Mouse (Mus musculus): ENCODE data around the gene Gm10295. TPM values are rescaled to one million over a fixed set of nuclear protein-coding genes. Genes with fewer than 3 reads are reported as not detected.
A peak's percentile ranks its signal among the peaks of the same experiment; 100 is the strongest.

Gene Gm10295
- polyA plus RNA-seq, 1 experiment from 2014 or later: not detected

GRCm38 (mm10) chr7:71383341-71384130 lies 32.3 kb upstream of the Gm10295 start:
- H3K9me3 ChIP-seq (replicated peaks): no peaks in the 10 kb centered on the region
- peak overlapping the region; percentile 50 for H3K4me2 ChIP-seq
- H3K36me3 ChIP-seq: no peaks in the 10 kb centered on the region
- 0 out of 2 replicates have a peak overlapping the region, but pooled peaks have one; percentile 4 for H3K4me3 ChIP-seq
- H3K27me3 ChIP-seq (replicated peaks): no peaks in the 10 kb centered on the region
- peaks cover 41% of the 10 kb centered on the region for H3K4me1 ChIP-seq (replicated peaks)
- H3K9ac ChIP-seq: 0 out of 2 replicates have a peak overlapping the region, but pooled peaks have one; percentile 30
- no peak; the same call in 1 of the 2 replicates for ATAC-seq (ENCODE audit: insufficient number of reproducible peaks, low FRiP score)
- peak overlapping the region; percentile 66 for H3K27ac ChIP-seq (ENCODE audit: poor library complexity, severe bottlenecking)
- WGBS: 34% methylated on average over 20 of the region's 20 CpGs

DNA sequence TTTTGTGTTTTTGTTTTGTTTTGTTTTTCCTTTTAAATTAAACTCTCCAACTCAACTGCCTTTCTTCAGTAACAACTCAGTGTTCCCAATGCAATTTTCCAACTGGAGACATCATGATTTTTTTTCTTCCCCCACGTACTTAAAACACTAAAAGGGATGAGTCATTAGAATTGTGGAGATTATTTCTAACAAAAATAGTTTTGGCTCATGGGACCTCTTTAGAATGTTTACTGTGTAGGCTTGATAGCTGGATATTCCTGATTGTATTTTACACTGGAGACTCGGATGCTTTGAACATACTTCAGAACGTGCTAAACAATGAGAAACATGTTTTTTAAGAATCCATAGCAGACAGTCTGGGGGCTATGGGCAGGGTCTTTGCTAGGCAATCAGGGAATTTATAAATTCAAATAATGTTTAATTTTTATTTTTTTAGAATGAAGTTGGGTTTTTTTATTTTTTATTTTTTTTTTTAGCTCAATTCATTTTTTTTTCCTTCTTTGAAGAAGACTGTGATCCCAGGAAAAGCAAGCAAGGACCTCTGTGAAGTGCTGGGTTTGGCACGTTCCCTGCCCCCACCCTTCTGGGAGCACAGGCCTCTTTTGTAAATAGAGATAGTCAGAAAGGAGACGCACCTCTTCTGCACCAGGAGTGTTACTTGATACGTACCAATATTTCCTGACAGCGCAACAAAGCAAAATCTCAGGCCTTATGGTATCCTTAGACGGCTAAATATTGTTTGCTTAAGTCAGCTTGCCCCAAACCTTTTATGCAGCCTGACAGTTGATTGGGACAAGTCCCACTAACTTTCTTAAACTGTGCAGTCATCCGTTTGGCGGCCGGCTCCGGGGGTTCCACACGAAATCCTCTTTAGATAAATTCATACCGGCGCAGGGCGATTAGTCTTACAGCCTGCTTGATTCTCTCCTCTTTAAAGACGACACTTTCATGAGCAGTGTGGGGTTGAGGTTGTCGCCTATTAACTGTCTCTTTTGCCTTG lies 28.8 kb upstream of the Gm10295 start:
- 0 out of 2 replicates have a peak overlapping the region, but pooled peaks have one; percentile 6 for H3K9ac ChIP-seq
- no peaks in the 10 kb centered on the region for H3K9me3 ChIP-seq (replicated peaks)
- no peak for ATAC-seq (ENCODE audit: insufficient number of reproducible peaks, low FRiP score)
- WGBS: 10% methylated on average over 18 of the region's 18 CpGs
- H3K36me3 ChIP-seq: no peaks in the 10 kb centered on the region
- peaks cover 34% of the 10 kb centered on the region for H3K4me1 ChIP-seq (replicated peaks)
- no peaks in the 10 kb centered on the region for H3K27me3 ChIP-seq (replicated peaks)
- peak overlapping the region; percentile 40 for H3K4me2 ChIP-seq
- H3K27ac ChIP-seq (ENCODE audit: poor library complexity, severe bottlenecking): 0 out of 2 replicates have a peak overlapping the region, but pooled peaks have one; percentile 16
- H3K4me3 ChIP-seq: no peak overlapping the region

DNA sequence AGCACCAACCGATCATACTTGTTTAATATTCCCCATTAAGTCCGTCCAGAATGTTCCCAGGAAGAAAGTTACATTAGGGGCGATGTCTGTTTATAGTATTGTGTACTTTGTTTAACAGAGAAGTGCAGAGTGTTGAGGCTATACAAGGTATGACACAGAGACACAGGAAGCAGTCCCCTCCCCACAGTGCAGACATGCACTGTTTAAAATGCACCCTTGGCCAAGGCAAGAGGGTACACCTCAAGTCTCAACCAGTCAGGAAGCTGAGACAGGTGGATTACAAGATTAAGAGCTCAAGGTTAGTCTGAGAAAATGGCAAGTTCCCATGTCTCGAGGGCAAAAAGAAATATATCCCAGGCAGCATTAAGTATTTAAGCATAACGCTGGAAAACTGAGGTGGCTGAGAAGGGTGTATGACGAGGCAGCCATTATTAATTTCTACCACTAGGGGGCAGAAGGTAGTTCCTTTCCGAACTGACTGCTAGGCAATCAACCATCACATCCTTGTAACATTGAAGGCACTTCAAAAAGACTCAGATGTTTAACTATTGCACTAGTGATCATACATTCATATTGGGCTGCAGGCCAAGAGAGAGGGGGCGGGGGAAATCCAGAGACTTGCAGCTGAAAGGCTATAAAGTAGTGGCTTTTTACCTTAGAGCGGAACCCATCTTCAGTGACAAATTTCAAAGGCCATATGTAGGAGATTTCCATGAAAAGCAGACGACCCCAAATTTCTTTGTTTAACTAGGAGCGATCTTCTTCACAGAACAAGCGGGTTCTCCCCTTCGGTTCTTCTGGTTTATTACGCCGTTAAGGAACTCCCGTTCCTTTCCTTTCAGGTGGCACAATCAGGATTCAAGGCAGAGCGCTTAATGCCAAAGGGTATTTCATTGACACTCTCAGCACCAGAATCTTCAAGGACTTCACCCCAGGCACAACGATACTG lies 27.8 kb upstream of the Gm10295 start:
- Histone ChIP-seq H3K4me2 (no peak overlapping the region), H3K27me3 (replicated peaks) (no peaks in the 10 kb centered on the region), H3K4me1 (replicated peaks) (peaks cover 28% of the 10 kb centered on the region), H3K9ac (no peak overlapping the region), H3K27ac (ENCODE audit: poor library complexity, severe bottlenecking) (no peak overlapping the region), H3K9me3 (replicated peaks) (no peaks in the 10 kb centered on the region), H3K36me3 (no peaks in the 10 kb centered on the region), H3K4me3 (no peak overlapping the region)
- ATAC-seq (ENCODE audit: insufficient number of reproducible peaks, low FRiP score): no peak
- WGBS: 68% methylated on average over 18 of the region's 18 CpGs

DNA sequence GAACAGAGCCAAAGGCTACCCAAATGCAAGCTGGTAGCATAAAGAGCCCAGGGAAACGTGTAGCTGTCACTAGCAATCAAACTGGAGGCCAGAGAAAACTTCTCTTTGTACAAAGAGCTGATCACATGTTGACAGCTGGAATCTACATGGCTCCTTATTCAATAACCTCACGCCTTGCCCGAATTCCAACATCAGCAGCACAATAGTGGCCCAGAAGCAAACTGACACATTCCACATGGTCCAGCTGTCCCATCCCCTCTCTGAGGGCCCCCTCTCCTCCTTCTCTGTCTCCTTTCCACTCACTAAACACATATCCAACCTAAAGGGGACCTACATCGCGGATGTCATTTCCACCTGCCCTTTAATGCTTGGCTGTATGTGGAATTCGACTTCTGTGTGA lies 26.7 kb upstream of the Gm10295 start:
- ATAC-seq (ENCODE audit: insufficient number of reproducible peaks, low FRiP score): no peak
- Histone ChIP-seq H3K4me1 (replicated peaks) (peaks cover 23% of the 10 kb centered on the region), H3K4me3 (no peak overlapping the region), H3K27ac (ENCODE audit: poor library complexity, severe bottlenecking) (no peak overlapping the region), H3K4me2 (no peak overlapping the region), H3K9me3 (replicated peaks) (no peaks in the 10 kb centered on the region), H3K9ac (no peak overlapping the region), H3K27me3 (replicated peaks) (no peaks in the 10 kb centered on the region), H3K36me3 (no peaks in the 10 kb centered on the region)
- 56% methylated on average over 6 of the region's 6 CpGs for WGBS

GRCm38 (mm10) chr7:71374059-71374458 lies 22.8 kb upstream of the Gm10295 start:
- Histone ChIP-seq H3K4me3 (no peak overlapping the region), H3K36me3 (no peaks in the 10 kb centered on the region), H3K9ac (no peak overlapping the region), H3K27ac (ENCODE audit: poor library complexity, severe bottlenecking) (no peak overlapping the region), H3K9me3 (replicated peaks) (no peaks in the 10 kb centered on the region), H3K4me2 (no peak overlapping the region), H3K27me3 (replicated peaks) (no peaks in the 10 kb centered on the region), H3K4me1 (replicated peaks) (peaks cover 7% of the 10 kb centered on the region)
- WGBS: 65% methylated on average over 5 of the region's 5 CpGs
- ATAC-seq (ENCODE audit: insufficient number of reproducible peaks, low FRiP score): no peak

GRCm38 (mm10) chr7:71371916-71372315 lies 20.6 kb upstream of the Gm10295 start:
- WGBS: 43% methylated on average over 2 of the region's 2 CpGs
- H3K27me3 ChIP-seq (replicated peaks): no peaks in the 10 kb centered on the region
- no peak overlapping the region for H3K27ac ChIP-seq (ENCODE audit: poor library complexity, severe bottlenecking)
- H3K4me3 ChIP-seq: no peak overlapping the region
- no peak overlapping the region for H3K9ac ChIP-seq
- no peak for ATAC-seq (ENCODE audit: insufficient number of reproducible peaks, low FRiP score)
- no peaks in the 10 kb centered on the region for H3K36me3 ChIP-seq
- no peaks in the 10 kb centered on the region for H3K9me3 ChIP-seq (replicated peaks)
- H3K4me2 ChIP-seq: no peak overlapping the region
- peaks cover 10% of the 10 kb centered on the region for H3K4me1 ChIP-seq (replicated peaks)

DNA sequence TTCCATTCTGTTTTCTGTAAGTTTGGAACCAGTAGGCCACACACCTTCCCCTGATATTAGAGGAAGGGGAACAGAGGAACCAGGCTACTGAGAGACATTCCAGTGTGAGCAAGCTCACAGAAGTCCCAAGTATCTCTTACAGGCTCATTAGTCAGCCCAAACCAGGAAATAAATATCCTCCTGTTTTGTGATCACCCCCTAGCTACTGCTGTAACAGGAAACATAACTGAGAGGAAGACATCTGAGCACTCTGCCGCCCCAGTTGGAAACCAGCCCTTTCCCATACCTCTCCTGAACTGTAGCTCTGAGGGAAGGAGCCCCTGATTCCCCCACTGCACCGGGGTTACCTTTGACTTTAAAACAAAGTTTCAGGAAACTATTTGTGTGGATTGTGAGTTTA lies 19.5 kb upstream of the Gm10295 start:
- Histone ChIP-seq H3K36me3 (no peaks in the 10 kb centered on the region), H3K4me3 (no peak overlapping the region), H3K9me3 (replicated peaks) (no peaks in the 10 kb centered on the region), H3K9ac (no peak overlapping the region), H3K4me2 (no peak overlapping the region), H3K27ac (ENCODE audit: poor library complexity, severe bottlenecking) (peak overlapping the region; percentile 18; the same call in 1 of the 2 replicates), H3K4me1 (replicated peaks) (peaks cover 10% of the 10 kb centered on the region), H3K27me3 (replicated peaks) (no peaks in the 10 kb centered on the region)
- ATAC-seq (ENCODE audit: insufficient number of reproducible peaks, low FRiP score): 0 out of 2 replicates have a peak, but pooled peaks have one; percentile 36
- 49% methylated on average over 2 of the region's 2 CpGs for WGBS

DNA sequence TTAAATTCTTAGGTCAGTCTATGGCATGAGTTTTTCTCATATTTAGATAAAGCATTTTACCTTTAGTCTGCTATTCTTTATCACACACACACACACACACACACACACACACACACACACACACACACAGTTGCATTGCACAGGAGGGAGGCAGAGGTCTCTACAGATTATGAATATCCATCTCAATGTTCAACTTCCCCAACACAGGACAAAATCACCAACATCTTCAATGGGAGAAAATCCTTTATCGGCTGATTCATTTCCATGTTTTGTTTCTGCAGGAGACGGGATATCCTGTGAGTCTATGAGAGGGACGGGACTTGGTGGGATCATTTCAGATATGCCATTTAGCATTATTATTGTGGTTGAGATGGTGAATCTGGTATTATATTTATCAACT lies 18.8 kb upstream of the Gm10295 start:
- H3K36me3 ChIP-seq: no peaks in the 10 kb centered on the region
- H3K27ac ChIP-seq (ENCODE audit: poor library complexity, severe bottlenecking): no peak overlapping the region
- no peak overlapping the region for H3K4me2 ChIP-seq
- H3K9me3 ChIP-seq (replicated peaks): no peaks in the 10 kb centered on the region
- H3K27me3 ChIP-seq (replicated peaks): no peaks in the 10 kb centered on the region
- H3K4me3 ChIP-seq: no peak overlapping the region
- no peak overlapping the region for H3K9ac ChIP-seq
- WGBS: 58% methylated on average over 3 of the region's 3 CpGs
- ATAC-seq (ENCODE audit: insufficient number of reproducible peaks, low FRiP score): no peak
- peaks cover 10% of the 10 kb centered on the region for H3K4me1 ChIP-seq (replicated peaks)

- Histone ChIP-seq H3K9me3 (replicated peaks) (no peaks in the 10 kb centered on the region), H3K36me3 (no peaks in the 10 kb centered on the region), H3K27ac (ENCODE audit: poor library complexity, severe bottlenecking) (no peak overlapping the region), H3K4me1 (replicated peaks) (peaks cover 10% of the 10 kb centered on the region), H3K4me2 (no peak overlapping the region), H3K4me3 (no peak overlapping the region), H3K9ac (no peak overlapping the region), H3K27me3 (replicated peaks) (no peaks in the 10 kb centered on the region)
- 80% methylated on average over 13 of the region's 13 CpGs for WGBS
- ATAC-seq (ENCODE audit: insufficient number of reproducible peaks, low FRiP score): no peak
These were observed 17.4 kb upstream of the Gm10295 start for GRCm38 (mm10) chr7:71368543-71369181.

DNA sequence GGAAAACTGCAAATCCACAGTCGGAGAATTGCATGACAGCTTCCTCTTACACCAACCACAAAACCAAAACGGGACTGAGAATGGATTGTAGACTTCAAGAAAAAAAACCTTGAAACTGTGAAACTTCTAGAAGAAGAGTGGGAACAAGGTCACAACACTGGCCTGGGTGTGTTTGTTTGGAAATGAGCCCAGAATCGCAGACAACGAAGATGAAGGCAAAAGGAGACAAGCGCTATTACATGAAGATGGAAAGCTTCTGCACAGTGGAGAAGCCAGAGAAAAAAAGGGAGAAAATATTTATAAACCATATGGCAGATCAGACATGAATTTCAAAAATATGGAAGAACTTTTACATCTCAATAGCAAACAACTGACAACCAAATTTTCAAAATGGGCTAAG lies 4.3 kb upstream of the Gm10295 start:
- Histone ChIP-seq H3K27ac (ENCODE audit: poor library complexity, severe bottlenecking) (no peak overlapping the region), H3K4me1 (replicated peaks) (no peaks in the 10 kb centered on the region), H3K27me3 (replicated peaks) (0 out of 2 replicates have a peak, but pooled peaks cover 5% of the 10 kb centered on the region), H3K9me3 (replicated peaks) (no peaks in the 10 kb centered on the region), H3K9ac (no peak overlapping the region), H3K4me2 (no peak overlapping the region), H3K4me3 (no peak overlapping the region), H3K36me3 (no peaks in the 10 kb centered on the region)
- WGBS: 70% methylated on average over 5 of the region's 5 CpGs
- no peak for ATAC-seq (ENCODE audit: insufficient number of reproducible peaks, low FRiP score)

Measured in heart, embryonic 12.5 days (tissue).